Mouse (Mus musculus): ENCODE measurements around the gene Gpbar1.
"Not testable (repeated sequence)": the region's sequence is repeated elsewhere in the genome, so short reads cannot be mapped to it uniquely, and the experiment has no call there.

The Gpbar1 gene

GRCm38 (mm10) chr1:74326916-74327315, 48.6 kb downstream of the Gpbar1 start:
- not testable (repeated sequence) for DNase-seq (ENCODE audit: low spot score)

Measured in T-cell, adult 2 months (primary cell).